Mouse (Mus musculus): ENCODE results near the gene Pnmal1.

Gene Pnmal1

DNA sequence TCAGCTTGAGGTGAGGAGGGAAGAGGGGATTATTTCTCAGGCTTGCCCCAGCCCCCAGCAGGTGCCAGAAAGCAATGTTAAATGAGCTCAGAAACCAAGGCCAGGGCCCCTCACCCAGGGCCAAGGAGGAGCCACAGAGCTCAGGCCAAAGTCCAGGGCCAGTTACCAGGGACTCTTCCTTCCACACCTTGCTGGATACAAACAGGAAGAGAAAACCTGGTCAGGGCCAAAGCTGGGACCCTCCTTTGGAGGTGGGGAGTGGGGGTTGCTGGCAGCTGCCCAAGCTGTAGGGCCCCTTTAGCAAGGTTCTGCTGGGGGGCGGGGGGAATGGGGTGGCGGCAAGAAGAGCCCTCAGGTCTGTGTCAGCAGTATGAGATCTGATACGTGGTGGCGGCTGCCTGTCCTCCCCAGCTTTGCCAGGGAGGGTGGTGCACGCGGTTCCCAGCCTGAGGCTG, 37.6 kb upstream of the Pnmal1 start:
- H3K36me3 ChIP-seq (ENCODE audit: insufficient read depth, low read length): peaks cover 51% of the 10 kb centered on the region
- TF ChIP-seq CTCF (conservative IDR thresholded peaks at IDR 0.05; ENCODE audit: low read length) (no peak), POU5F1 (IDR thresholded peaks at IDR 0.05; ENCODE audit: borderline replicate concordance, low read length) (no peak), NANOG (IDR thresholded peaks at IDR 0.05; ENCODE audit: borderline replicate concordance, low read length) (no peak)
- H3K4me3 ChIP-seq (replicated peaks; ENCODE audit: low read length): peak overlapping the region; percentile 10; the same call in 1 of the 2 replicates
- H3K4me1 ChIP-seq (replicated peaks; ENCODE audit: low read depth, low read length): peaks cover 63% of the 10 kb centered on the region
- H3K9me3 ChIP-seq (ENCODE audit: low read length): no peaks in the 10 kb centered on the region
- no peaks in the 10 kb centered on the region for H3K27me3 ChIP-seq (ENCODE audit: insufficient read depth, low read length)

DNA sequence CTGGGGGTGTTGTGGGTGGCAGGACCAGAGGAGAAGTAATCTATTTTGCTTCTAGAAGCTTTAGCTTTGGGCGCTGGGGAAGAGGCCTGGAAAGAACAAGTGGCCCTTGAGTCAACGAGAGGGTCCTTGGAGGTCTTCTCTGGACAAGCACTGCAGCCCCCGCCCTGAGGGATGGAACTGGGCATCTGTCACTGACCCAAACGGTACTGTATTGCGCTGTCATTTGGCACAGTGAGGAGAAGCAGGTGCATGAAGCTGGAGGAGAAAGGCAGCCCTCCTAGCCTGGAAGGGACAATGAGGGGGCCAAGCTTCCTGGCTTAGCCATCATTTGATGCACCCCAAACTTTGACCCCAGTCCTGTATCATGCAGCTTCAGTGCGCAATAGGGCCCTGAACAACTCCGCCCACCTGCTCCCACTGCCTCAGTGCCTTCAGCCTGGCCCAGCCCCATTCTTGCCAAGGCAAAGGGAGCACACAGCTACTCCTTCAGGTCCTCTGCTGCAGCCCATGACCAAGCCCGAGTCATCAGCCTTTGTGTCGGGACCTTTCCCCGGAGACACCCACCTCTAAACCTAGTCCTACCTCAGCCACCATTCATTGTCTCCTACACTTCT, 37.0 kb upstream of the Pnmal1 start:
- Histone ChIP-seq H3K27me3 (ENCODE audit: insufficient read depth, low read length) (no peaks in the 10 kb centered on the region), H3K36me3 (ENCODE audit: insufficient read depth, low read length) (peaks cover 45% of the 10 kb centered on the region), H3K9me3 (ENCODE audit: low read length) (no peaks in the 10 kb centered on the region), H3K4me3 (replicated peaks; ENCODE audit: low read length) (peak overlapping the region; percentile 100), H3K4me1 (replicated peaks; ENCODE audit: low read depth, low read length) (peaks cover 58% of the 10 kb centered on the region)
- TF ChIP-seq POU5F1 (IDR thresholded peaks at IDR 0.05; ENCODE audit: borderline replicate concordance, low read length): no peak
- TF ChIP-seq NANOG (IDR thresholded peaks at IDR 0.05; ENCODE audit: borderline replicate concordance, low read length): no peak
- TF ChIP-seq CTCF (conservative IDR thresholded peaks at IDR 0.05; ENCODE audit: low read length): no peak

DNA sequence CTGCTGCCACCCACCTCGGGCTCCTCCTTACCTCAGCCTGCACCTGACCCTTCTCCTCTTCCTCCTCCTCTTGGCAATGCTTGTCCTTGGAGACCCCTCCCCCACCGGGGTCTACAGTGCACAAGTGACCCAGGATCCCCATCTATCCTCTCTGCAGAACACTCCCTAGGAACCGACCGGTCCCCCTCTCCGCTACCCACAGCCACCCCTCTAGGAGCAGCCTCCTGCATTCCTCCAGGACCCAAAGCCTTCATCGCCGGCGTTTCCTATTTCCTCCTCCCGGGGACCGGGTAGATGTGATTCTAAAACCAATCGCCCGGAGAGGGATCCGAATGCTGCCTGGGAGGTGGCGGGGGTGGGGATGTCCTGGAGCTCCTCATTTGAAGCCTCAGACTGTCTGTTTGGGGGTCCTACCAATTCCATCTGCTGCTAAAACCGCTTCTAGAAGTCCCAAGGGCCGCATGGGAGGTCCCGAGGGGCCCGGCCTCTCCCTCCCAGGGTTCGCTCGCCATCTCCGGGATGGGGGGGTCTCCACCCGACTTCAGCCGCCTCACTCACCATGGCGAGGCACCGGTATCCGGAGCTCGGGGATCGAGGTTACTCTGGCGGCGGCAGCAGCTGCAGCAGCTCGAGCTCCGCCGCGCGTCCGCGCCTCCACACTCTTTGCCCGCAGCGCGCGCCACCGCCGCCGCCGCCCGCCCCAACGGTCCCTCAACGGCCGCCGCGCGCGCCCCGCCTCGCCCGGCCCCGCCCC, 36.0 kb upstream of the Pnmal1 start:
- no peaks in the 10 kb centered on the region for H3K27me3 ChIP-seq (ENCODE audit: insufficient read depth, low read length)
- H3K4me1 ChIP-seq (replicated peaks; ENCODE audit: low read depth, low read length): peaks cover 49% of the 10 kb centered on the region
- H3K4me3 ChIP-seq (replicated peaks; ENCODE audit: low read length): peak overlapping the region; percentile 100
- no peaks in the 10 kb centered on the region for H3K9me3 ChIP-seq (ENCODE audit: low read length)
- H3K36me3 ChIP-seq (ENCODE audit: insufficient read depth, low read length): peaks cover 36% of the 10 kb centered on the region
- TF ChIP-seq NANOG (IDR thresholded peaks at IDR 0.05; ENCODE audit: borderline replicate concordance, low read length): no peak
- no peak for TF ChIP-seq CTCF (conservative IDR thresholded peaks at IDR 0.05; ENCODE audit: low read length)
- TF ChIP-seq POU5F1 (IDR thresholded peaks at IDR 0.05; ENCODE audit: borderline replicate concordance, low read length): no peak

DNA sequence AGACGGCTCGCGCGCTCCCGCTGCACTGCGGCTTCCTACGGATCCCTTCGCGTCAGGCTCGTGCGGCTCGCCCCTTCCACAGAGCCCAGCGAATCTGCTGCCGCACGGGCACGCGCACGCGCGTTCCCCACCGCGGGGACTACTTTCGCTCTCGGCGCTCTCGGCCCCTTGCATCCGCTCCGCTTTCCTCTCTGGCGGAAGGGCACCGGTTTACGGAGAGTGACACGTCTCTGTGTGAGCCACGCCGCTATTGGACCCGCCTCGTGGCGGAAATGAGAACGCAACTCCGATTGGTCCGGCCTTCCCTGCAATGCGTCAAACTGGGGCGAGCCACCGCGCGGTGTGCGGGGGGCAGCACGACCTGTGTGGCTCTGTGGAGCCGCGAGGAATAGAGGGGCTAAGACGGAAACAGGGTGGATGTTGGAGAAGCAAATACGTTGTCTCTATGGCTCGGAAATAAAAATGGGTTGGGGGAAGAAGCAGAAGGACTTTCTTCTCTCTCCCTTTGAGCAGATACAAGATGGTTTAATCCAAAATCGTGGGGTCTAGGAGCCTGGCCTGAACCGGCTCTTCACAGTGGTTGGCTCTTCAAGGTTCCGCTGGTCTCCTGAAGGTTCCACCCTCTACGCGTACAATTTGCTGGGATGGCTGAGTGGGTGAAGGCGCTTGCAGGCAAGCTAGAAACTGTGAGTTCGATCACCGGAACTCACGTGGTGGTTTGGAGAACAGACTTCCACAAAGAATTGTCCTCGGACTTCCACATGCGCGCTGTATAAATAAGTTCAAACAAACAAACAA, 35.2 kb upstream of the Pnmal1 start, which contains the start of gene Calm3:
Gene Calm3, minus strand, starts transcription at position 78 of the 798 bp plus-strand sequence.
- Histone ChIP-seq H3K4me3 (replicated peaks; ENCODE audit: low read length) (peak within 1 kb of the TSS; percentile 100), H3K9me3 (ENCODE audit: low read length) (no peaks in the 10 kb centered on the region), H3K4me1 (replicated peaks; ENCODE audit: low read depth, low read length) (peaks cover 43% of the 10 kb centered on the region), H3K36me3 (ENCODE audit: insufficient read depth, low read length) (peaks cover 29% of the 10 kb centered on the region), H3K27me3 (ENCODE audit: insufficient read depth, low read length) (no peaks in the 10 kb centered on the region)
- no peak for TF ChIP-seq NANOG (IDR thresholded peaks at IDR 0.05; ENCODE audit: borderline replicate concordance, low read length)
- no peak for TF ChIP-seq POU5F1 (IDR thresholded peaks at IDR 0.05; ENCODE audit: borderline replicate concordance, low read length)
- no peak for TF ChIP-seq CTCF (conservative IDR thresholded peaks at IDR 0.05; ENCODE audit: low read length)

DNA sequence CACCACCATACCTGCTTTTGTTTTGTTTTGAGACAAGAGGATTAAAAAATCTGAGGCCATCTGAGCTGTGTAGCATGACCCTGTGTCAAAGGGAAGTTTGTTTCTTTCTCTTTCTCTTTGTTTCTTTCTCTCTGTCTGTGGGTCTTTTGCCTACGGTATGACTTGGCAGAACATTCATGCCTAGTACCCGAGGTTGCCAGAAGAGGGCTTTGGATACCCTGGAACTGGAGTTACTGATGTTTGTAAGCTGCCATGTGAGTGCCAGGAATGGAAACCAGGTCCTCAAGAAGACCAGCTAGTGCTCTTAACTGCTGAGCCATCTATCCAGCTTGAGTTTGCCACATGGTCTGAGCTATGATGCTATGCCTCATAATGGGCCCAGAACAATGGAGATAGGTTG, 31.1 kb upstream of the Pnmal1 start:
- H3K36me3 ChIP-seq (ENCODE audit: insufficient read depth, low read length): no peaks in the 10 kb centered on the region
- TF ChIP-seq CTCF (conservative IDR thresholded peaks at IDR 0.05; ENCODE audit: low read length) (no peak), POU5F1 (IDR thresholded peaks at IDR 0.05; ENCODE audit: borderline replicate concordance, low read length) (no peak), NANOG (IDR thresholded peaks at IDR 0.05; ENCODE audit: borderline replicate concordance, low read length) (no peak)
- H3K9me3 ChIP-seq (ENCODE audit: low read length): no peaks in the 10 kb centered on the region
- H3K4me3 ChIP-seq (replicated peaks; ENCODE audit: low read length): no peak overlapping the region
- no peaks in the 10 kb centered on the region for H3K27me3 ChIP-seq (ENCODE audit: insufficient read depth, low read length)
- H3K4me1 ChIP-seq (replicated peaks; ENCODE audit: low read depth, low read length): peaks cover 11% of the 10 kb centered on the region

DNA sequence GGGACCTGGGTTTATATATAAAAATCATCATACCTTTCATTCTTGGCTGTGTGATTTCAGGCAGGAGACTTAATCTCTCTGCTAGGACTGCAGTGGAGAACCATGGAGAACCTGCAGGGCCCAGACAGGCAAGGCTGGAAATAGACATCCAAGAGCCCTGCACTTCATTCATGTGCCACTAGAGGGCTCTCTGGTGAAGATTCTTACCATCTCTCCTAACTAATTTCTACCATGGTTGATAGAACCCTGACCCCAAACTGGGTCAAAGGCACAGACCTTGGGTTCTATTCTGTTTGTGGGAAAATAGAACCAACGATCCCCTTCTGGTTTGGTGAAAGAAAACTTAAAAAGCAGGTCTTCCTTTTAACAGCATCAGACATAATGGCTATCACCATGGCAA, 28.6 kb upstream of the Pnmal1 start:
- Histone ChIP-seq H3K9me3 (ENCODE audit: low read length) (no peaks in the 10 kb centered on the region), H3K36me3 (ENCODE audit: insufficient read depth, low read length) (no peaks in the 10 kb centered on the region), H3K4me3 (replicated peaks; ENCODE audit: low read length) (no peak overlapping the region)

DNA sequence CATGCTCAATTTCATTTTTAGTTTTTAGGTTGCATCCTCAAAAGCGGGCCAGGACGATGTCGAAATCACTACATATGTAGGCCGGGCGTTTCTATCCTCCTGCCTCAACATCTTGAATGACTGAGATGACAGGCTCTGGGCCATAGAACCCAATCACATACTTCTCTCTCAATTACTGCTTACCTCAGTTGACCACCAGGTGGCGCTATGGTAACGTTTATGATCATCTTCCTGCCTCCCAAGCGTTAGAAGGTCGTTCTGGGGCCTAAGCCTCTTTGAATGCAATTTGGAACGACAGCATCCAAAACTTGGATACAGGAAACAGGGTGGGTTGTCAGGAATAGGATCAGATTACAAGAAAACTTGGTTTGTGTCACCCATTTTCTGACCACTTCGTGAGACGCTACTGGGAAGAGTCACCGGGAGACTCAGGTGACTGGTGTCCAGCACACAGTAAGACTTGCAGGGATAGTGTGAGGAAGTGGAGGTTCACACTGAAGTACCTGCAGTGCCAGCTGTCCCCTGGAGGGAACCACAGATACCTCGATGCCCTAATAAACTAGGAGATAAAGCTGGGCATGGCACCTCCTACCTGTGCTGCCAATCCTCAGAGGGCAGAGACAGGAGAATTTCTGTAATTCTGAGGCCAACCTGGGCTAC, 27.4 kb upstream of the Pnmal1 start:
- TF ChIP-seq NANOG (IDR thresholded peaks at IDR 0.05; ENCODE audit: borderline replicate concordance, low read length): no peak
- TF ChIP-seq CTCF (conservative IDR thresholded peaks at IDR 0.05; ENCODE audit: low read length): peak; percentile 59
- Histone ChIP-seq H3K36me3 (ENCODE audit: insufficient read depth, low read length) (no peaks in the 10 kb centered on the region), H3K27me3 (ENCODE audit: insufficient read depth, low read length) (no peaks in the 10 kb centered on the region), H3K4me3 (replicated peaks; ENCODE audit: low read length) (no peak overlapping the region), H3K4me1 (replicated peaks; ENCODE audit: low read depth, low read length) (peaks cover 19% of the 10 kb centered on the region), H3K9me3 (ENCODE audit: low read length) (no peaks in the 10 kb centered on the region)

More for the DNA sequence above, 28.6 kb upstream of the Pnmal1 start:
- H3K27me3 ChIP-seq (ENCODE audit: insufficient read depth, low read length): no peaks in the 10 kb centered on the region
- peaks cover 15% of the 10 kb centered on the region for H3K4me1 ChIP-seq (replicated peaks; ENCODE audit: low read depth, low read length)
- TF ChIP-seq POU5F1 (IDR thresholded peaks at IDR 0.05; ENCODE audit: borderline replicate concordance, low read length) (no peak), CTCF (conservative IDR thresholded peaks at IDR 0.05; ENCODE audit: low read length) (peak; percentile 75)
